Mouse (Mus musculus) neural tube, embryonic 13.5 days (tissue): ENCODE measurements around the gene Crtc1. TPM values are rescaled to one million over a fixed set of nuclear protein-coding genes. Genes with fewer than 3 reads are reported as not detected.
A peak's percentile ranks its signal among the peaks of the same experiment; 100 is the strongest.

ENCODE experiments used
- ATAC-seq: fragments of 200-750 bp; cut with Nextera tagmentation; 2 replicates; pipeline ENCODE4 v1.8.0; 2017; ENCODE audit warnings: low read depth, mild to moderate bottlenecking, moderate TSS enrichment, moderate library complexity
- H3K27ac ChIP-seq: fragments of 300-500 bp; sonication (generic); replicated peaks from 2 replicates; pipeline ENCODE4 v1.5.1; 2015; ENCODE audit warnings: moderate library complexity, mild to moderate bottlenecking, inconsistent platforms
- H3K27me3 ChIP-seq: fragments of 300-500 bp; sonication (generic); 2 replicates; pipeline ENCODE4 v1.6.1; 2015; ENCODE audit warnings: mild to moderate bottlenecking, inconsistent platforms
- H3K36me3 ChIP-seq: fragments of 300-500 bp; sonication (generic); 2 replicates; pipeline ENCODE4 v1.6.1; 2015; ENCODE audit warnings: mild to moderate bottlenecking, inconsistent platforms
- H3K4me1 ChIP-seq: fragments of 300-500 bp; sonication (generic); replicated peaks from 2 replicates; pipeline ENCODE4 v1.6.1; 2015; ENCODE audit warnings: inconsistent platforms
- H3K4me2 ChIP-seq: fragments of 300-500 bp; sonication (generic); 2 replicates; pipeline ENCODE4 v1.6.1; 2015; ENCODE audit warnings: inconsistent platforms, mild to moderate bottlenecking, moderate library complexity
- H3K4me3 ChIP-seq: fragments of 300-500 bp; sonication (generic); 2 replicates; pipeline ENCODE4 v1.5.1; 2015; ENCODE audit warnings: mild to moderate bottlenecking, inconsistent platforms
- H3K9ac ChIP-seq: fragments of 300-500 bp; sonication (generic); 2 replicates; pipeline ENCODE4 v1.6.1; 2015; ENCODE audit warnings: moderate library complexity, mild to moderate bottlenecking, inconsistent platforms
- H3K9me3 ChIP-seq: fragments of 300-500 bp; sonication (generic); 2 replicates; pipeline ENCODE4 v1.6.1; 2016; ENCODE audit warnings: inconsistent platforms
- whole genome bisulfite sequencing: fragments of 180-500 bp; shearing (Covaris S2); methylation state at CpG from one replicate; pipeline ENCODE4 v1.1.7; 2015; 5-methylcytosine and 5-hydroxymethylcytosine counted together
- polyA plus RNA-seq: library from polyadenylated mRNA; unstranded; fragments of >200 nt; fragmentation: Nextera tagmentation; extraction: Ambion mirVana; gene quantifications from 2 replicates; pipeline ENCODE4 v1.2.1, GENCODE M21; 2015

Gene Crtc1
- 33.7 and 35.9 TPM in 2 replicates for polyA plus RNA-seq

DNA sequence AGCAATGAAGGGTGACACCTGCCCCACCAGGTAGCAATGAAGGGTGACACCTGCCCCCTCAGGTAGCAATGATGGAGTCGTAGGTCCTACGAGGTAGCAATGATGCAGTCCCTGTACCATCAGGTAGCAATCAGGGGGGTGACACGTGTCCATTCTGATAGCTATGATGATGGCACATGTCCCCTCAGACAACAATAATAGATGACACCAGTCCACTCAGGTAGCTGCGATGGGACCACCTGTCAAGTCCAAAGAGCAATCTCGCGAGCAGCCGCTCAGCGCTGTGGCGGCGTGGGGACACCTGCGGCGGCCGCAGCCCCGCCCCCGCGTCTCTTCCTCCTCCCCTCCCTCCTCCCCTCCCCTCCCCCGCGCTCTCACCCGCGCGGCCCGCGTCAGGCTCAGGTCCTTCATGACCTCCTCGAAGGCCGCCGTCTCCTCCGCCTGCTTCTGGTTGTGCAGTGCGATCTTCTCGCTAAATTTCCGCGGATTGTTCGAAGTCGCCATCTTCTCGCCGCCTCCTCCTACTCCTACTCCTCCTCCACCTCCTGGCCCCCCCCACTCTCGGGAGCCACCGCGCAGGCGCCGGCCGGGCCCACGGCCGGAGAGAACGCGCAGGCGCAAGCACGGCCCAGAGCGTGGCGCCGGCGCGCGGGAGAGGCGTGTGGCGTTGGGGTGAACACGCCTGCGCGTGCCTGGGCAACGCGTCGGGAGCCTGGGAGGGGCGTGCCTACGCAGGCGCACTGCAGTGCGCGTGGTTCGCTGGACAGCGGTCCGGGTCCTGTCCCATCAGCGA is at the start of gene Crtc1:
Gene Crtc1 (minus strand): TSS at position 525 of the 793 bp plus-strand sequence.
- H3K9ac ChIP-seq, result peak within 1 kb of the TSS; percentile 79
- H3K4me2 ChIP-seq, result peak within 1 kb of the TSS; percentile 90
- no peaks in the 10 kb centered on the region; the same call in 1 of the 2 replicates for H3K27me3 ChIP-seq
- peaks cover 29% of the 10 kb centered on the region for H3K4me1 ChIP-seq
- no peaks in the 10 kb centered on the region for H3K36me3 ChIP-seq
- H3K9me3 ChIP-seq, result no peaks in the 10 kb centered on the region
- H3K4me3 ChIP-seq, result peak within 1 kb of the TSS; percentile 65
- peak; percentile 98 for ATAC-seq
- under 1% methylated on average over 70 of the region's 70 CpGs for WGBS
- peak within 1 kb of the TSS; percentile 86 for H3K27ac ChIP-seq

DNA sequence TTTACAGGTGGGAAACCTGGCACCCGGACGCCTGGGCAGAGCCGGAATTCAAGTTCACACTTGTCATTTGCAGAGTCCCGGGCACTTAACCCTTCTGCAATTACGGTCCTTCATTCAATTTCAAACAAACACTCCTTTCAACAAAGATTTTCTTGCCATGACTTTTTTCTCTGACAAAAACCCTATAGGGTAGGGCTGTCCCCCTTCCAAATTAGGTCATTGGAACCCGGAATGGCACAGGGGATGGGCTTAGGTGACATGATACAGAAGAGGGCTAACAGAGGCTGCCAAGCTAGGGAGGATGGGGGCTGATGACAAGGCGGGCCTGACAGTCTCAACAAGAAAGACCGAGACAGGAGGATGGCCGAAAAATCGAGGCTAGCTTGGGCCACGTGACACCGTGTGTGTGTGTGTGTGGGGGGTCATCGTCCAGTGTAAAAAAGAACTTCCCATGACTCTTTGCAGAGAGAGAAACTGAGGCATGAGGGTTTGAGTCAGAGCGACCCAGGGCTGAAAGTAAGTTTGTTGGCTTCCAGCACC is 49.6 kb upstream of the Crtc1 start:
- 3% methylated on average over 14 of the region's 14 CpGs for WGBS
- peak overlapping the region; percentile 26 for H3K4me3 ChIP-seq

DNA sequence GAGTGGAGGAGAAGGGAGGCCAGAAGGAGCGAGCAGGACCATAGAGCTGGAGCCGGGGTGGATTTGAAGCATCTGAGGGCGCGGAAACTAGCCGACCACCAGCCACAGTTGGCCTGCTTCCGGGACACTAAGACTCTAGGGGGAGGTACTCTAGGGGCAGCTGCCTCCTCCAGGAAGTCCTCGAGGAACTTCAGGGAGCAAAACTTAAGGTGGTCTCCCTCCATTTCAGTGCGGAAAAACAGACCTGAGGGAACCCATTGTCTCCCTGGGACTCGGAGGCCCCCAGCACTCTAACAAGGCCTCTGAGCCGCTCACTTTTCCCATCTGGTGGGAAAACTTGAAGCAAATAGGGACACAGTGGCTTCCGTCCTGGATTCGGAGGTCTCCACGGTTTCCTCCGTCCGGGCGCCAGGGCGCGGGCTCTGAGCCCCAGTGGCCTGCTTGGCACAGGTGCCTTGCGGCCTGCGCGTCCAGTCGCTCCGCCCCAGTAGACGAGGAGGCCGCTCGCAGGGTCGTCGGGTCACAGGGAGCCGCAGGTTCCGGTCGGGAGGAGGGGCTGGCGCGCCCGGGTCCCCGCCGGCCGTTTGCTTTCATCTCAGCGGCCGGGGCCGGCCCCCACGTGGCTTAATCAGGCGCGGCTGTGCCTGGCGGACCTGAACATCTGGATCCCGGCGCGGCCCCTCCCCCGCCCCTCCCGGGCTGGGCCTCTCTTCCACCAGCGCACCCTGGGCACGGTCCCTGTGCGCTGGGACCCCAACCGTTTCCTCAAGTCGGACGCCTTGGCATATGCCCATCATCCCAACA is 48.8 kb upstream of the Crtc1 start:
- no peaks in the 10 kb centered on the region for H3K36me3 ChIP-seq
- peaks cover 95% of the 10 kb centered on the region for H3K27me3 ChIP-seq
- H3K4me1 ChIP-seq, result peaks cover 60% of the 10 kb centered on the region
- peak overlapping the region; percentile 26 for H3K4me3 ChIP-seq
- H3K4me2 ChIP-seq, result peak overlapping the region; percentile 62
- 2% methylated on average over 55 of the region's 55 CpGs for WGBS
- peak overlapping the region; percentile 59 for H3K9ac ChIP-seq
- no peaks in the 10 kb centered on the region for H3K9me3 ChIP-seq
- no peak for ATAC-seq
- H3K27ac ChIP-seq, result no peak overlapping the region

More for the DNA sequence above, 49.6 kb upstream of the Crtc1 start:
- H3K27ac ChIP-seq, result no peak overlapping the region
- peaks cover 95% of the 10 kb centered on the region for H3K27me3 ChIP-seq
- no peak for ATAC-seq
- H3K36me3 ChIP-seq, result no peaks in the 10 kb centered on the region
- H3K9ac ChIP-seq, result no peak overlapping the region
- no peaks in the 10 kb centered on the region for H3K9me3 ChIP-seq
- peaks cover 68% of the 10 kb centered on the region for H3K4me1 ChIP-seq
- H3K4me2 ChIP-seq, result peak overlapping the region; percentile 38

GRCm38 (mm10) chr8:70486941-70487520 is 47.7 kb upstream of the Crtc1 start, which contains the start of gene Tmem59l:
Tmem59l (minus strand) TSS chr8:70487358.
- Histone ChIP-seq H3K27ac (no peak within 1 kb of the TSS), H3K4me2 (peak within 1 kb of the TSS; percentile 62), H3K9me3 (no peaks in the 10 kb centered on the region), H3K27me3 (peaks cover 95% of the 10 kb centered on the region), H3K36me3 (0 out of 2 replicates have a peak, but pooled peaks cover 2% of the 10 kb centered on the region), H3K4me1 (peaks cover 49% of the 10 kb centered on the region), H3K4me3 (peak within 1 kb of the TSS; percentile 49), H3K9ac (peak within 1 kb of the TSS; percentile 77)
- WGBS, result 3% methylated on average over 33 of the region's 33 CpGs
- peak; percentile 70 for ATAC-seq

DNA sequence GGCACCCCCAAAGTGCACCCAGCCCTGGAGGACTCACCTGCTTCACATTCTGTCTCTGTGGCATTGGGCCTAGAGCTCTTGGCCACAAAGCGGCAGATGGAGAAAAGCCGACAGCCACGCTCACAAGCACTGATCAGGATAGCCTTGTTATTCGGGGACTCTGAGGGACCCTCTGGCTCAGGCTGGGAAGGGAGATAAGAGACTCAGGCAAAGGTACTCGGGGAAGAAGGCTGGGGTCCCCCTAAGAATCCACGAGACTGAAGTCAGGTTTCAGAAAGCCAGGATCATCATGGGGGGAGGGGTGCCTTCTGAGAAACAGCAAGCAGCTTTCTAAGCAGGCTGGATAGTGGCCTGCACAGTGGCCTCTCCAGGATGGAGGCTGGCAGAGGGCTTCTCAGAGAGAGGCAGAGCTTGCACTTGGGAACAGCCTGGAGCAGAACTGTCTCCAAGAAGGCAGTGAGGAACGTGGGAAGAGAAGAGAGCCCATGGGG is 46.9 kb upstream of the Crtc1 start:
- Histone ChIP-seq H3K27me3 (peaks cover 93% of the 10 kb centered on the region), H3K4me1 (peaks cover 45% of the 10 kb centered on the region), H3K4me2 (peak overlapping the region; percentile 62), H3K4me3 (peak overlapping the region; percentile 49), H3K36me3 (0 out of 2 replicates have a peak, but pooled peaks cover 2% of the 10 kb centered on the region), H3K9ac (peak overlapping the region; percentile 77), H3K9me3 (no peaks in the 10 kb centered on the region), H3K27ac (no peak overlapping the region)
- 0 out of 2 replicates have a peak, but pooled peaks have one; percentile 12 for ATAC-seq
- 61% methylated on average over 7 of the region's 7 CpGs for WGBS

DNA sequence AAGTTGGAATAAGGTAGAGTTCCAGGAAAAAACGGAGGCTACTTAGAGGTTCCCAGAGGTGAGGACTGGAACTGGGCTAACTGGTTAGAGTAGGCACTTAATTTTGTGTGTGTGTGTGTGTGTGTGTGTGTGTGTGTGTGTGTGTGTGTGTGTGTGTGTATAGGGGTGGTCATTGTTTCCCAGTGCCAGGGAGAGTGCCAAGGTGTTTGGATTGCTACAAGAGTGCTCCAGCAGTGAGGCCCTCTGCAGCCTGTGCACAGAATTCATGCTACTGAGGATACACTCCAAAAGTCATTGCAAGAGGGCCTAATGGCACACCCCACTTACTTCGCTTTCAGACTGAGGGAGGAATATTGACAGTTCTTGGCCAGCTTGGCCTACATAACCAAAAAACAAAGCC is 43.6 kb upstream of the Crtc1 start:
- Histone ChIP-seq H3K9me3 (no peaks in the 10 kb centered on the region), H3K36me3 (0 out of 2 replicates have a peak, but pooled peaks cover 2% of the 10 kb centered on the region), H3K9ac (no peak overlapping the region), H3K4me1 (peaks cover 17% of the 10 kb centered on the region), H3K27ac (no peak overlapping the region), H3K4me3 (no peak overlapping the region), H3K27me3 (peaks cover 89% of the 10 kb centered on the region), H3K4me2 (no peak overlapping the region)
- 49% methylated on average over 2 of the region's 2 CpGs for WGBS
- ATAC-seq, result no peak

DNA sequence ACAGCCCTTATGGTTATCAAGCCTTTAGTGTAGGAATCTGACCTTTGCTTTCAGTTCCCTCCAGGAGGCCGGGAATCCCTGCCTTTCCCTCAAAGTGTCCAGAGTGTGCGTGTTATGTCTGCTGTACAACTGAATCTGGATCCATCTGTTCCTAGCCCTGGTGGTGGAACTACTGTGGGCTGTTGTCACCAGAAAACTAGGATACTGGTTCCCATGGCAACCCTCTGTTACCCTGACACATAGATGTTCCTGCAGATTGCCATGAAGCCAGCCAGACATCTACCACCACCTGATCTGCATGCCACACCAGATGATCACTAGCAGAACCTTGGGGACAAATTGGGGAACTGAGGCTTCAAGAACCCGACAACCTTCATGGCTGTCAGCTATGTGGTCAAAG is 42.5 kb upstream of the Crtc1 start:
- ATAC-seq, result no peak
- peaks cover 90% of the 10 kb centered on the region for H3K27me3 ChIP-seq
- 90% methylated on average over 3 of the region's 3 CpGs for whole genome bisulfite sequencing

DNA sequence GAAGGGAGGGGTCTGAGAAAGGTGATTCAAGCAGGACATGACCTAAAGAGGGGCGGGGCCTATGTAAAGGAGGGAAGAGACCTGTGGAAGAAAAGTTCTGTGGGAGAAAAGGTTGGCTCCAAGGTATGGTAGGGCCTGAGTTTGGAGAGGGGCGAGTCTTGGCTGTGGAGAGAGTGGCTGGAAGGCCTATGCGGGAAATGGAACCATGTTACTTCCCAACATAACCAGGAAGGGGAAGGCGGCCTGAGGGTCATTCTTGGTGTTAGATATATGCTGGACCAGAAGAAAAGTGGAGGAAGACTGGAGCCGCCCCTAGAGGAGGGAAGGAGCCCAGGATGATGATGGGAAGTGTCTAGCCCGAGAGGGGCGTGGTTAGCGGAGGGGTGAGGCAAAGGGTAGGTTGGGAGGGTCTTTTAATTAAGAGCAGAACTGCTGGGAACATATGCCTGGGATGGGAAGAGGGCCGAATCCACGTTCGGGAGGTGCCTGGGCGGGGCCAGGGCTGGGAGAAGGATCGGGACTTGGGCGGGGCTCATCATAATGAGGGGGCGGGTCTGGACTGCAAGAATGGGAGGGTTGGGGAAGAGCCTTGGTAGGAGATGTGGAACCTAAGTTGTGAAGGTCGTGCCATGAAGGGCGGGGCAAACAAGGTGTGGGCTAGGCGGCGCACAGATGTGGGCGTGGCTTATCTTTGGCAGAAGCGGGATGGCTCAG is 38.0 kb upstream of the Crtc1 start:
- ATAC-seq, result peak; percentile 42
- H3K36me3 ChIP-seq, result 0 out of 2 replicates have a peak, but pooled peaks cover 2% of the 10 kb centered on the region
- 2% methylated on average over 21 of the region's 21 CpGs for WGBS
- H3K9ac ChIP-seq, result no peak overlapping the region
- H3K4me3 ChIP-seq, result peak overlapping the region; percentile 74
- H3K27ac ChIP-seq, result no peak overlapping the region
- no peaks in the 10 kb centered on the region for H3K9me3 ChIP-seq
- peak overlapping the region; percentile 71 for H3K4me2 ChIP-seq
- H3K4me1 ChIP-seq, result peaks cover 11% of the 10 kb centered on the region
- peaks cover 45% of the 10 kb centered on the region for H3K27me3 ChIP-seq

More for the DNA sequence above, 42.5 kb upstream of the Crtc1 start:
- Histone ChIP-seq H3K4me2 (no peak overlapping the region), H3K9ac (no peak overlapping the region), H3K4me3 (no peak overlapping the region), H3K27ac (no peak overlapping the region), H3K36me3 (0 out of 2 replicates have a peak, but pooled peaks cover 2% of the 10 kb centered on the region), H3K9me3 (no peaks in the 10 kb centered on the region), H3K4me1 (peaks cover 11% of the 10 kb centered on the region)

DNA sequence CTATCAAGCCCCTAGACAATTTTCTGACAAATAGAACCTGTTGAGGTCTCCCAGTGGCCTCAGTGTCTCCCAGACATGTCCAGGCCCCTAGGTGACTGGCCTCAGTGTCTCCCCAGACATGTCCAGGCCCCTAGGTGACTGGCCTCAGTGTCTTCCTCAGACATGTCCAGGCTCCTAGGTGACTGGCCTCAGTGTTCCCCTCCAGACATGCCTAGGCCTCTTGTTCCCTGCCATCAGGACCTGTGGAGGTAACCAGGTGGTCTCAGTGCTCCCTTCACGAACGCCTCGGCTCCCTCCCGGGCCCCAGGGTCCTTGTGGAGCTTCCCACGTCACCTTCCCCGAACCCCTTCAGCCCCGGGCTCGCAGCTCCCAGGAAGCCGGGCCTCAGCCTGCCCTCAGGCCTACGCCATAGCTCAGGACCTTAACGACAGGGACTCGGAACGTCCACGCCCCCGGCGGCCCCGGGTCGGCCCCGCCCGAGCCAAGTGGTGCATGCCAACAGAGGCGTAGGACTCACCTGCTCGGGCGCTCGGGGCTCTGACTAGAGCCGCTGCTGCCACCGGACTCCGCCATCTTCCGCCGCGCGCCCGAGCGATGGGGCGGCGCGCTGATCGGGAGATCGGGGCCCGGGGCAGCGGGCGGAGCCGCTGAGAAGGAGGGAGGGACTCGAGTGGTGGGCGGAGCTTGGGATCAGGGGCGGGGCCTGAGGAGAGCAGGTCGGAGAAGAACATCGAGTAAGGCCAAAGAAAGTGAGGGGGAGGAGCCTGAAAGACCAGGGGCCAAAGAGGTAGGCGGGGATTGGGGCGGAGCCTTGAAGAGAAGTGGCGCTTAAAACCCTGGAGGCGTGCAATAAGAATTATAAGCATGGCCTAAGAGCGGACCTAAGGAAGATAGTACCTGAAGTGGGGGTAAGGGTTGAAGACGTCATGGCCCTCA is 37.2 kb upstream of the Crtc1 start, which contains the start of gene Klhl26:
Gene Klhl26 (minus strand): TSS at position 636 of the 936 bp plus-strand sequence.
- Histone ChIP-seq H3K27me3 (peaks cover 38% of the 10 kb centered on the region), H3K4me2 (peak within 1 kb of the TSS; percentile 71), H3K27ac (peak within 1 kb of the TSS; percentile 47), H3K36me3 (no peaks in the 10 kb centered on the region), H3K4me1 (peaks cover 11% of the 10 kb centered on the region), H3K9ac (peak within 1 kb of the TSS; percentile 84), H3K4me3 (peak within 1 kb of the TSS; percentile 74), H3K9me3 (no peaks in the 10 kb centered on the region)
- WGBS, result under 1% methylated on average over 53 of the region's 53 CpGs
- peak; percentile 90 for ATAC-seq

DNA sequence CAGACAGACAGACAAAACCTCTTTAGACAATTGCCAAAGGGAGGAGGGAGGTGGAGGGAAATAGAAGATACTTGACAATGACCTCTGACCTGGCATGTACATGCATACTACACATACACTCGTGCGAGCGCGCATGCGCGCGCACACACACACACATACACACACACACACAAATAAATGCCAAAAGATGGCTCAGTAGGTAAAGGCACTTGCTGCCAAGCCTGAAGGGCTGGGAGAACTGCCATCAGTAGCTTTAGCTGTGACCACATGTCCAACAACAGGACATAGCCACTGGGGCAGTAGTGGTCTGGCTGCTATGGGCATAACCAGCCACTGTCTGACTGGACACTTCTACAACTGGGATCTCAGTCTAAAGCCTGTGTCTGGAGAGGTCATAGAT is 32.5 kb upstream of the Crtc1 start:
- Histone ChIP-seq H3K9ac (no peak overlapping the region), H3K27me3 (no peaks in the 10 kb centered on the region), H3K36me3 (no peaks in the 10 kb centered on the region), H3K27ac (no peak overlapping the region), H3K4me2 (no peak overlapping the region), H3K9me3 (no peaks in the 10 kb centered on the region), H3K4me1 (peaks cover 30% of the 10 kb centered on the region), H3K4me3 (no peak overlapping the region)
- ATAC-seq, result no peak
- 99% methylated on average over 7 of the region's 7 CpGs for WGBS
